Mouse (Mus musculus): Measurements from ENCODE around the gene Btbd16. TPM values are rescaled to one million over a fixed set of nuclear protein-coding genes. Genes with fewer than 3 reads are reported as not detected.

The Btbd16 gene
- polyA plus RNA-seq, 1 experiment from 2014 or later = not detected

GRCm38 (mm10) chr7:130803251-130803825 is 29.5 kb downstream of the Btbd16 start:
- Histone ChIP-seq H3K9me3 (replicated peaks) (no peaks in the 10 kb centered on the region), H3K9ac (no peak overlapping the region), H3K4me3 (no peak overlapping the region), H3K4me2 (no peak overlapping the region), H3K27ac (no peak overlapping the region), H3K4me1 (no peaks in the 10 kb centered on the region), H3K27me3 (no peaks in the 10 kb centered on the region), H3K36me3 (ENCODE audit: poor library complexity, severe bottlenecking) (no peaks in the 10 kb centered on the region)
- 78% methylated on average over 8 of the region's 8 CpGs for WGBS
- ATAC-seq = no peak

- Histone ChIP-seq H3K9me3 (replicated peaks) (no peaks in the 10 kb centered on the region), H3K27me3 (no peaks in the 10 kb centered on the region), H3K4me3 (no peak overlapping the region), H3K9ac (no peak overlapping the region), H3K4me2 (no peak overlapping the region), H3K36me3 (ENCODE audit: poor library complexity, severe bottlenecking) (no peaks in the 10 kb centered on the region), H3K27ac (no peak overlapping the region), H3K4me1 (no peaks in the 10 kb centered on the region)
- 88% methylated on average over 5 of the region's 5 CpGs for WGBS
- ATAC-seq = no peak
These were observed 31.1 kb downstream of the Btbd16 start for GRCm38 (mm10) chr7:130804991-130805390.

- Histone ChIP-seq H3K9ac (no peak overlapping the region), H3K27me3 (no peaks in the 10 kb centered on the region), H3K27ac (no peak overlapping the region), H3K4me1 (no peaks in the 10 kb centered on the region), H3K4me3 (no peak overlapping the region), H3K9me3 (replicated peaks) (no peaks in the 10 kb centered on the region), H3K36me3 (ENCODE audit: poor library complexity, severe bottlenecking) (no peaks in the 10 kb centered on the region), H3K4me2 (no peak overlapping the region)
- no peak for ATAC-seq
- 81% methylated on average over 8 of the region's 8 CpGs for WGBS
These were observed 33.9 kb downstream of the Btbd16 start for GRCm38 (mm10) chr7:130807749-130808148.

- WGBS = 91% methylated on average over 6 of the region's 6 CpGs
- Histone ChIP-seq H3K4me3 (no peak overlapping the region), H3K27me3 (no peaks in the 10 kb centered on the region), H3K9me3 (replicated peaks) (no peaks in the 10 kb centered on the region), H3K4me1 (no peaks in the 10 kb centered on the region), H3K4me2 (no peak overlapping the region), H3K27ac (no peak overlapping the region), H3K36me3 (ENCODE audit: poor library complexity, severe bottlenecking) (no peaks in the 10 kb centered on the region), H3K9ac (no peak overlapping the region)
- no peak for ATAC-seq
These were observed 34.8 kb downstream of the Btbd16 start for GRCm38 (mm10) chr7:130808694-130809093.

- Histone ChIP-seq H3K9ac (no peak overlapping the region), H3K4me1 (no peaks in the 10 kb centered on the region), H3K9me3 (replicated peaks) (no peaks in the 10 kb centered on the region), H3K27ac (no peak overlapping the region), H3K4me2 (no peak overlapping the region), H3K27me3 (no peaks in the 10 kb centered on the region), H3K4me3 (no peak overlapping the region), H3K36me3 (ENCODE audit: poor library complexity, severe bottlenecking) (no peaks in the 10 kb centered on the region)
- ATAC-seq = no peak
- 89% methylated on average over 4 of the region's 4 CpGs for WGBS
These were observed 36.4 kb downstream of the Btbd16 start for GRCm38 (mm10) chr7:130810238-130810637.

- Histone ChIP-seq H3K36me3 (ENCODE audit: poor library complexity, severe bottlenecking) (no peaks in the 10 kb centered on the region), H3K27ac (no peak overlapping the region), H3K27me3 (no peaks in the 10 kb centered on the region), H3K4me1 (no peaks in the 10 kb centered on the region), H3K4me2 (no peak overlapping the region), H3K4me3 (no peak overlapping the region), H3K9ac (no peak overlapping the region), H3K9me3 (replicated peaks) (no peaks in the 10 kb centered on the region)
- ATAC-seq = no peak
- WGBS = 44% methylated on average over 16 of the region's 16 CpGs
These were observed 38.5 kb downstream of the Btbd16 start for GRCm38 (mm10) chr7:130812407-130812806.

- Histone ChIP-seq H3K4me2 (no peak overlapping the region), H3K4me1 (no peaks in the 10 kb centered on the region), H3K36me3 (ENCODE audit: poor library complexity, severe bottlenecking) (no peaks in the 10 kb centered on the region), H3K27me3 (no peaks in the 10 kb centered on the region), H3K4me3 (no peak overlapping the region), H3K9ac (no peak overlapping the region), H3K27ac (no peak overlapping the region), H3K9me3 (replicated peaks) (no peaks in the 10 kb centered on the region)
- no peak for ATAC-seq
- 95% methylated on average over 10 of the region's 10 CpGs for WGBS
These were observed 41.7 kb downstream of the Btbd16 start for GRCm38 (mm10) chr7:130815601-130816000.

- ATAC-seq = no peak
- WGBS = 89% methylated on average over 7 of the region's 7 CpGs
These were observed 42.4 kb downstream of the Btbd16 start for GRCm38 (mm10) chr7:130816243-130816642.

GRCm38 (mm10) chr7:130818813-130819212 is 44.9 kb downstream of the Btbd16 start:
- no peaks in the 10 kb centered on the region for H3K36me3 ChIP-seq (ENCODE audit: poor library complexity, severe bottlenecking)
- no peak for ATAC-seq
- no peaks in the 10 kb centered on the region for H3K9me3 ChIP-seq (replicated peaks)
- H3K4me3 ChIP-seq = no peak overlapping the region
- H3K4me2 ChIP-seq = no peak overlapping the region
- H3K4me1 ChIP-seq = no peaks in the 10 kb centered on the region
- H3K27me3 ChIP-seq = no peaks in the 10 kb centered on the region
- no peak overlapping the region for H3K27ac ChIP-seq
- H3K9ac ChIP-seq = no peak overlapping the region
- WGBS = 89% methylated on average over 5 of the region's 5 CpGs

More at GRCm38 (mm10) chr7:130816243-130816642, 42.4 kb downstream of the Btbd16 start:
- no peaks in the 10 kb centered on the region for H3K4me1 ChIP-seq
- H3K27me3 ChIP-seq = no peaks in the 10 kb centered on the region
- no peak overlapping the region for H3K27ac ChIP-seq
- H3K36me3 ChIP-seq (ENCODE audit: poor library complexity, severe bottlenecking) = no peaks in the 10 kb centered on the region
- H3K9me3 ChIP-seq (replicated peaks) = no peaks in the 10 kb centered on the region
- H3K9ac ChIP-seq = no peak overlapping the region
- no peak overlapping the region for H3K4me3 ChIP-seq
- H3K4me2 ChIP-seq = no peak overlapping the region

- Histone ChIP-seq H3K4me1 (no peaks in the 10 kb centered on the region), H3K27ac (no peak overlapping the region), H3K9me3 (replicated peaks) (no peaks in the 10 kb centered on the region), H3K27me3 (no peaks in the 10 kb centered on the region), H3K36me3 (ENCODE audit: poor library complexity, severe bottlenecking) (no peaks in the 10 kb centered on the region), H3K4me2 (no peak overlapping the region), H3K9ac (no peak overlapping the region), H3K4me3 (no peak overlapping the region)
- ATAC-seq = no peak
- 69% methylated on average over 10 of the region's 10 CpGs for WGBS
These were observed 45.8 kb downstream of the Btbd16 start for GRCm38 (mm10) chr7:130819624-130820023.

GRCm38 (mm10) chr7:130823992-130824391 is 50.1 kb downstream of the Btbd16 start:
- Histone ChIP-seq H3K36me3 (ENCODE audit: poor library complexity, severe bottlenecking) (no peaks in the 10 kb centered on the region), H3K9ac (no peak overlapping the region), H3K4me1 (no peaks in the 10 kb centered on the region), H3K27me3 (no peaks in the 10 kb centered on the region; the same call in 1 of the 2 replicates), H3K4me3 (no peak overlapping the region), H3K9me3 (replicated peaks) (no peaks in the 10 kb centered on the region), H3K27ac (no peak overlapping the region), H3K4me2 (no peak overlapping the region)
- 85% methylated on average over 9 of the region's 9 CpGs for WGBS
- no peak for ATAC-seq

- ATAC-seq = no peak
- H3K9me3 ChIP-seq (replicated peaks) = no peaks in the 10 kb centered on the region
- H3K36me3 ChIP-seq (ENCODE audit: poor library complexity, severe bottlenecking) = no peaks in the 10 kb centered on the region
- no peak overlapping the region for H3K27ac ChIP-seq
- no peaks in the 10 kb centered on the region; the same call in 1 of the 2 replicates for H3K27me3 ChIP-seq
- H3K4me3 ChIP-seq = no peak overlapping the region
- H3K9ac ChIP-seq = no peak overlapping the region
- H3K4me2 ChIP-seq = no peak overlapping the region
- H3K4me1 ChIP-seq = no peaks in the 10 kb centered on the region
- WGBS = 82% methylated on average over 3 of the region's 3 CpGs
These were observed 52.5 kb downstream of the Btbd16 start for GRCm38 (mm10) chr7:130826343-130826742.

- H3K27me3 ChIP-seq = peaks cover 3% of the 10 kb centered on the region
- H3K9me3 ChIP-seq (replicated peaks) = no peaks in the 10 kb centered on the region
- no peaks in the 10 kb centered on the region for H3K36me3 ChIP-seq (ENCODE audit: poor library complexity, severe bottlenecking)
- H3K4me1 ChIP-seq = no peaks in the 10 kb centered on the region
- no peak overlapping the region for H3K4me3 ChIP-seq
- H3K27ac ChIP-seq = no peak overlapping the region
- no peak for ATAC-seq
- 65% methylated on average over 3 of the region's 3 CpGs for WGBS
- H3K4me2 ChIP-seq = no peak overlapping the region
- H3K9ac ChIP-seq = no peak overlapping the region
These were observed 53.6 kb downstream of the Btbd16 start for GRCm38 (mm10) chr7:130827431-130827830.
